Mouse (Mus musculus) embryonic fibroblast, embryonic 13.5 days (primary cell): ENCODE data around the gene Arl2bp.

Experiments
- CTCF ChIP-seq: IDR thresholded peaks from 2 replicates; pipeline ENCODE4 v1.5.1; 2011; ENCODE audit warnings: mild to moderate bottlenecking, control low read depth, low read length, moderate library complexity, borderline replicate concordance; ENCODE audit not compliant: insufficient read depth
- POLR2A ChIP-seq: IDR thresholded peaks from 2 replicates; pipeline ENCODE4 v1.6.1; 2011; ENCODE audit warnings: low read depth, mild to moderate bottlenecking, control low read depth, low read length, moderate library complexity

DNA sequence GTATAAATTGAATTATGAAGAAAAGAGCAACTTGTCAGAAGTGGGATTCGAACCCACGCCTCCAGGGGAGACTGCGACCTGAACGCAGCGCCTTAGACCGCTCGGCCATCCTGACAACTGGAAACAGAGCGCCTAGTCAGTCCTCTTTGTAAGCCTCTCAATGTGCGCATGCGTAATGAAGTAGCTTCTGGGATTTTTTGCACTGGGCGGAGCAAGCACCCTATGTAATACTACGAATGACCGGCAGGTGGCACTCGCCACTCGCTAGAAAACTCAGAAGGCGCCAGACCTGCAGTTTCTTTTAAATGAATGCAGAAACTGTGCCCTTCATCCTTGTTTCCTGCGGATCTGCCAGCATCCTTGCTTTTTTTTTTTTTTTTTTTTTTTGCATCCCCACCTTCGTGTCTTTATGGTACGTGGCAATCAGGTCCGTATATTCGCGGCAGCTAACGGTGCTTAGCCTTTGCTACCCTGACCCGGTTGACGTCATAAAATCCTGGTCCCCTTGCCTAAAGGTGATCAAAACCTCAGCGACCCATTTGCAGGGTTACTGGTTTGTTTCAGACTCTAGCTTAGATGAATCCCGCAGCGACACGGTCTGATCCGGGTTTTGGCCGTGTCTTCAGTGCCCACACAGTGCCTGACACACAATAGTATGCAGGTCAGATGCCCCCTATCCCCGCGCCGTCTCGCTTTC is 37.7 kb downstream of the Arl2bp start:
- TF ChIP-seq POLR2A (no peak), CTCF (peak; percentile 57)
